Mouse (Mus musculus): ENCODE measurements around the gene 1810055G02Rik.

The 1810055G02Rik gene

DNA sequence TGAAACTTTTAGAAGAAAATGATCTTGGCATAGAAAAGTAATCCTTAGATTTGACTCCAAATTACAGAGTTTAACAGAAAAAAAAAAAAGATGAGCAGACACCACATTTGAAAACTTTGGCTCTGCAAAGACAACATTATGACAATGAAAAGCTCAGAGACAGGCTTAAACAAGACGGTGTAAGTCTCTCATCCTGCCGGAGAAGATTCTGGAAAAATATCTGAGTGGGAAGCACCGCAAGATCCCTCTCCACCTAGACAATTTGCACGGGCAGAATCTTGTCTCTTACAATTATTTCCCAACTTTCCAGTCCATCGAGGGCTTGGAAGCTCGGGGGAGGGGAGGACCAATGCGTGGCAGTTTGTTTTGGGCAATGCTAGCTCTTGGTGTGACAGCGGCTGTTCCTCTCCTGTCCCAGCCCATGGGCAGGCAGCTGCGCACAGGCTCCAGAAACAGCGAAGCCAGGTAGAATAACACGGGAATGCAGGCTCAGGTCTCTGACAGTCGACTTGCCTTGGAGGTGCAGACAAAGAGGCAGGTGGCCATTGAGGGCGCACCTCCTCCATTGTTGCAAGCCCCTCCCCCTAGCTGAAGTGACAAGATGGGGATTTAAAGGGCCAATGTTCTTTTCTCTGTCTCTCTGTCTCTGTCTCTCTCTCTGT lies 35.9 kb downstream of the 1810055G02Rik start:
- DNase-seq: peak; percentile 77

DNA sequence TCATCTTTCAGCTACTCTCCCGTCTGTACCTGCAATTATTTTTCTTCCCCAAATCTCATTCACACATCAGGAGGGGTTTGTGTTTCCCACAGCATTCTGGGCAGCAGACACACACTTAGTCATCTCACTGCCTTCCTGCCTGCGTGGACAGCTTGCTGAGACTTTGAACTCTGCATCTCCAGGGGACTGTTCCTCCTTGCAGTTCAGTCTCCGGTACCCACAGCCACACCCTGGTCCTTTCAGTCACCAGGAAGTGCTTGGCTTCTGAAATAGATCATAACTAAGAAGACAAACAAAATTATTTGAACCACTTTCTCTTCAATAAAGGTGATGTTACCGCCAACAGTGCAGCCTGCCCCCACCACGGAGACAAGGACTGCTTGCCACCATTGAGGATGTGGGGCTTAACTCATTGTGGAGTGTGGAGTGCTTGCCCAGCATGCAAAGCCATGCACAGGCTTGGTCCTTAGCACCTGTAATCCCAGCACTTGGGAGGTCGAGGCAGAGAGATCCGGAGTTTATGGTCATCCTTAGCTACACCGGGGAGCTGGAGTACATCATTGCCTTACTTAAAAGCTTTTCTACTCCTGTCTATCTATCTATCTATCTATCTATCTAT lies 44.6 kb downstream of the 1810055G02Rik start:
- DNase-seq: no peak

DNA sequence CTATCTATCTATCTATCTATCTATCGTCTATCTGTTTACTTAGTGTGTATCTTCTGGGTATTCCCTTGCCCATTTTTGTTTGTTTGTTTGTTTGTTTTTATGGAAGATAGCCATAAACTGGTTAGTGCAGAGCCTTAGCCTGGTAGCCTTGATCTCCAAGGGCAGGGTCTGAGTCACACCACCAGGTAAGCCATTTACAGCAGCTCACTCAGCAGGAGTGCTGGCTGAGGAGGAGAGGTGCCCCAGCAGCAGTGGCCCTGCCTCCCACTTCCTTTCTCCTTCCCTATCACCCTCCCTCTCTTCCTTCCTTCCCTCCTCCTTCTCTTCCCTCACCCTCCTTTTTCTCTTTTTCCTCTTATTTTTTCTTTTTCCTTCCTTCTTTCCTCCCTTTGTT lies 45.1 kb downstream of the 1810055G02Rik start:
- DNase-seq: no peak

DNA sequence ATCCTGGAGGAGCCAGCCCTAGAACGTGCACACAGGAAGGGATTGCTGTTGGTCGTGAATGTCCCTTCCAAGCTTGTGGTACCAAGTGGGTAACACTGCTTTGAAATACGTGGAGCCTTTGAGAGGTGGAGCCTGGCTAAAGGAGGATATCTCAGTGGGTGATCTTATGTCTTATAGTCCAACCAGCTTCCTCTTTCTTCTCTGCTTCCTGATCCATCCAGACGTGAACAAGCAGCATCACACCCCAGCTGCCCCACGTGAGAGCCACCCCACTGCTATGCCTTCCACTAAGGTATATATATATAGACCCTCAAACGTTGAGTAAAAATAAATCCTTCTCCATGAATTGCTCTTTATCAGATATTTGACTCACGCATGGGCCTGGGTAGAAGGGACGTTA lies 45.6 kb downstream of the 1810055G02Rik start:
- no peak for DNase-seq

DNA sequence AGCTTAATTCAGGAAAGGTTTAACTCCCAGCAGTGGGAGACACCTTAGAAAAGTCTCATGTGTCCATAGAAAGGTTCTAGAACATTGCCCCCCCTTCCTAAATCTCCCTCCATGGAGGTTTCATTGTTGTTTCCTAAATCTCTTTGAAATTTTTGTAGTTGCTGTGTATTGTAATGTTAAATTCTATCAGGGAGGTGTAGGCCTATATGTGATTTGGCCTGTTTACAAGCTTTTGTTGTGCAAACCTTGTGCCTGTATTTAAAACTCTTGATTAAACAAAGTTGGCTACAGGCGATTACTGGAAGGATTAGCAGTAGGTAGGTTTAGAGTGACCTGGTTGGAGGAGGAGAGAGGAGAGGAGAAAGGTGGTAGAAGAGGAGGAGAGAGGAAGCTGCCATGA lies 49.8 kb downstream of the 1810055G02Rik start:
- no peak for DNase-seq

DNA sequence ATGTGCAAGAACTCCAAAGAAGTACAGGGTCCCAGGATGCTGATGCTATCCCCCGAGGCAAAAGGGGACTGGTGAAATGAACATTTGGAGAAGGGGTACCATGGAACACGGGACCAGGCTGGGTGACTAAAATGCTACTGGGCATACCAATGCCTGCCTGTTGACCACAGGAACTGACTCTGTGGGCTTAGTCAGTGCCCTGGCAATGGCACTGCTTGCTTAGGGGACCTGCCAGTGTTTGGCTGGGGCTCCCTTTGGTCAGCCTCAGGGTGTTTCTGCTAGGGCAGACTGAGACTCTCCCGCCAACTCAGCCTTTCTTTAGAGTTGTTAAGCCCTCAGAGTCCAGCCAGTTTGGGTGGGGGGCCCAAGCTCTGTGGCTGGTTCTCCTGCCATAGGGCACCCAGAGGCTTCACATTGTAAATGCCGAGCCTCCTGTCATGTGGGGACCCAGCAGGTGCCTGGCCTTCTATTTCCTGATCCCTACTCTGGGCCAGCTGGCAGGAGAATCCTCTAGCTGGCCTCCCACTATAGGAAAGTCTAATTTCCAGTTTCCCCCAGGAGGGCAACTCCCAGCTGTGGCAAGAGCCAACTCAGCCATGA lies 57.2 kb downstream of the 1810055G02Rik start:
- DNase-seq: no peak

DNA sequence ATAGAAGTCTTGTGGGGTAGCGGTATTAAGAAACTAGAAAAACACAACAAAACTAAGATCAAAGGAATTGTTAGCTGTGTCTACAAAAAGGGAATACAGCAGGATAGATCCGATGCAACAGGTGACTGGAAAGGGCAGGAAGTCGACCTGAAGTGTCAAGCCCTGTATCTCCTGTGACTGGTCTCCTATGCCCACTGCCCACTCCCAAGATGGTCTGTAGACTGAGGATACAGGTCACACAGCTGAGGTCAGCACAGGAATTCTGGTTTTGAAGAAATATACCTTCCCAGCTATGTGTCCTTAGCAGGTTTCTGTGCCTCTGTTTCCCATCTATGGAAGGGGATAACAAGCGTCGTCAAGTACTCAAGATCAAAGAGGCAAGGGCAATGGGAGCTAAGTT lies 58.3 kb downstream of the 1810055G02Rik start:
- no peak for DNase-seq

DNA sequence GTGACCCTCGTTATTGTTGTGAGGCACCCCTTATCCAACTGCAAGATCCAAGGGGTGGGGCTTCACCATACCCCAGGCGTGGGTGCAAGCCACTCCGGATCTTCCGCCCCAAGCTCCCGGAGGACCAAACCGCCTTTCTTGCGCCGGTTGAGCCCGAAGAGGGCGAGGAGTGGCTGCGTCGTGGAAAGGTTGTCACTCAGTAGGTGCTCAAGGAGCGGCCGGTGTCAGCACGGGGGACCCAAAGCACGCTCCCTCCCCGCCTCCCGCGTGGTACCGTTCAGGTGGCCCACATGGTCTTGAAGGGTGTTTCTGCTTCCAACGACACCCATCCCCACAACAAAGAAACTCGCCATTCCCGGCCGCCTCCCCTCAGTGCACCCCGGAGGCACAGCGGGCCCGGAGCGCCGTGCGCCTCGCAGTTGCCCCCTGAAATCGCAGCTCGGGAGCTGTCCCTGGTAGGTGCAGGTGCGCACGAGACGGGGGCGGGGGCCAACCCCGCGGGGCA lies 59.2 kb downstream of the 1810055G02Rik start, which contains the start of gene Kmt5b:
Kmt5b (plus strand) TSS at position 146 of the 505 bp plus-strand sequence.
- DNase-seq: no peak

Measured in thymus, postnatal 4 days (tissue).